Mouse (Mus musculus): ENCODE measurements around the gene Ephb2.

Gene Ephb2

GRCm38 (mm10) chr4:136761713-136762380, 73.9 kb downstream of the Ephb2 start:
- DNase-seq (ENCODE audit: low spot score) = no peak

- no peak for DNase-seq (ENCODE audit: low spot score)
Observed at GRCm38 (mm10) chr4:136760882-136761281, 74.9 kb downstream of the Ephb2 start.

DNA sequence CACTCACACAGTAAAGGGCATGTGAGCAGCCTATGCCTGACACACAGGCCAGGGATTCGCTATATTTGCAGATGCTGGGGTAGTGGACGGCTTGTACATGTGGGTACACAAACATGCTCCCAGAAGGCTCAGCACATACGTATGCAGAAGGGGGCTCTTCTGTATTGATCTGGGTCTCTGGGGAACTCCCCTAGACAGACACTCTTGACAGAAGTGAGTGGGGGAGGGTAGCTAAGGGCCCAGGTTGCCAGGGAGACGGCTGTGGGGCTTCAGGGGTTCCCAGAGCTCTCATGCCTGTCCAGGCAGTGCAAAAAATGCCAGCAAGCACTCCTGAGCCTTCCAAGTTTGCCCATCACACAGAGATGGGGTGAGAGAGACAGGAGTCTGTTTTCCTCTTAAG, 78.7 kb downstream of the Ephb2 start:
- no peak for DNase-seq (ENCODE audit: low spot score)

DNA sequence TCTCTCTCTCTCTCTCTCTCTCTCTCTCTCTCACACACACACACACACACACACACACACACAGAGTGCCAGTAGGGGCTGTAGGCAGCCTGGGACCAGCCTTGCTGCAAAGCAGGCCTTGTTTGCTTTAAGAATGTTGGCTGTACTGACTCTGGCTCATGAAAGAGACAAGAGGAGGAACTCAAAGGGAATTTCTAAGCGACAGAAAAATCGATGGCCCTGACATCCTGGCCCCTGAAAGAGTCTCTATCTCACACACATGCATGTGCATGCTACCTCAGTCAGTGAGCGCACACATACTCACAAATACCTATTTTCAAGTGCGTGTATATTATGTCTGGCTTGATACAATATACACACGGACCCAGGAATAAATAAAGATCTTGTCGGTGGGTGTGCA, 79.3 kb downstream of the Ephb2 start:
- no peak for DNase-seq (ENCODE audit: low spot score)

DNA sequence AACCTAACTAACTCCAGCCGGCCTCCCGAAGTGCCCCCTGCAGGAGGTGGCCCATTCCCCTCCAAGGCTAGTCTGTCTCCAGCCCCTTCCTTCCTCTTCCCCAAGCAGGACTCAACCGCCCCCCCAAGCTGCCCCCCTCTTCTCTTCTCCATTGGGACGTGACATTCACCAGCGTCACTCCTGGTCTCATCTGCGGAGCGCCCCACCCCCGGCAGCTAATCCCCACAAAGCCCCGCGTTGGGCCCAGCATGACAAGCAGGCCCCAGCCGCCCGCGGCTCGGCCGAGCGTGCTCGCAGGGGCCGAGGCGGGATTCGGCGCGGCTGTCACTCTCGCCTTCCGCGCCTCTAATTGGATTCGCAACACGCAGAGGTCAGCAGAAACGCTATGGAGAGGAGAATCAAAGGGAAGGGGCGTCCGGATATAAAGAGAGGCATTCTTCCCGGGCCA, 80.4 kb downstream of the Ephb2 start:
- no peak for DNase-seq (ENCODE audit: low spot score)

GRCm38 (mm10) chr4:136754256-136754655, 81.5 kb downstream of the Ephb2 start:
- no peak for DNase-seq (ENCODE audit: low spot score)

GRCm38 (mm10) chr4:136751355-136752020, 84.3 kb downstream of the Ephb2 start:
- DNase-seq (ENCODE audit: low spot score) = no peak

- DNase-seq (ENCODE audit: low spot score) = no peak
Observed at GRCm38 (mm10) chr4:136750578-136751338, 85.0 kb downstream of the Ephb2 start.

DNA sequence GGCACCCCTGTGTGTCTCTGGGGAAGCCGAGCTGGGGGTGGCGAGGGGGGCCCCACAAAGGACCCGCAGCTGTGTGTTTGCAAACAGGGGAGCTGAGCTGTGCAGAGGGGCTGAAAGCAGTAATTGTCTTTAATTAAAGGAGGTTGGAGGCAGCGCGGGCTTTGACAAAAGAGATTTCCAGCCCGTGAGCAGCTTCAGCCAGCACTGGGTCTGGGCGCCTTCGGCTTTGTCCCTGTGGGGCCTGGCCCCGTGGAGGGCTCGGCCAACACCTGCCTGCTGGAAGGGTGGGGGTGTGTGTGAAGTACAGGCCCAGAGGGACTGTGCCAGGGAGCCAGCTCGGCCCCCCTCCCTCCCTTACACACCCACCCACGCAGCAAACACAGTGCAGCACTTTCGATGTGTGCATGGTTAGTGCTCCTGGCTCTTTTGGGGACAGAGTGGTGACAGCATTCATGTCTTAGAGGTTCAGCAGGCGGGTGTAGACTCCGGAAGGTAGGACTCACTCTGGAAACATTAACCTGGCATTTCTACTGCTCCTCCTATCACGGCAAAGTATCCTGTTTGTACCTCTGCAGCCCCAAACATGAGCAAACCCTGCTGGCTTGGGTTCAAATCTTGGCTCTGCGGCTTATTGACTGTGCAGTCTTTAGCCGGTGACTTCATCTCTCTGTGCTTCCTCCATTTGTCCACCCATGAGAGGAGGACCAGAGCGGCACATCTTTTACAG, 85.8 kb downstream of the Ephb2 start:
- DNase-seq (ENCODE audit: low spot score) = no peak

- DNase-seq (ENCODE audit: low spot score) = no peak
Observed at GRCm38 (mm10) chr4:136749431-136749830, 86.4 kb downstream of the Ephb2 start.

DNA sequence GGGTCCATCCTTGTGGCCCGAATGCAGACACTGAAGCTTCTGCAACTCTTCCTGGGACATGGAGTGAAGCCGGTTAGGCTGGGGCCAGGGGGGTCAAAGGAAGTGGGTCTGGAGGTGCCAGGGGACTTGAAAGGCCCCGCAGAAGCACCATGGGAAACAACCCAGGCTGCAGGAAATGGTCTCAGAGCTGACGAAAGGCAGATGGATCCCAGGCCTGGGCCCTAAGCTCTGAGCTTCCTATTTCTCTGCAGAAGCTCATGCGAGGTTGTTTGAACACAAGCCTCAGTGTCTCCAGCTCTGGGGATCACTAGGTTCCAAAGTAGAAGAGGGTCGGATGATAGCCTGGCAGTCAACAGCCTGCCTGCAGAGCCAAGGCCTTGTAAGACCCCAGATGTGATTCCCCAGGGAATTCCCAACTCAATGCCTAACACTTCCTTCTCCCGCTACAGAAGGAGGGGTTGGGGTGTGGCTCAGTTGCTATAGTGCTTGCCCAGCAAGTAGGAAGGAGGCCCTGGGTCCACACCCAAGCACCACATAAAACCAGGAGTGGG, 86.9 kb downstream of the Ephb2 start:
- no peak for DNase-seq (ENCODE audit: low spot score)

DNA sequence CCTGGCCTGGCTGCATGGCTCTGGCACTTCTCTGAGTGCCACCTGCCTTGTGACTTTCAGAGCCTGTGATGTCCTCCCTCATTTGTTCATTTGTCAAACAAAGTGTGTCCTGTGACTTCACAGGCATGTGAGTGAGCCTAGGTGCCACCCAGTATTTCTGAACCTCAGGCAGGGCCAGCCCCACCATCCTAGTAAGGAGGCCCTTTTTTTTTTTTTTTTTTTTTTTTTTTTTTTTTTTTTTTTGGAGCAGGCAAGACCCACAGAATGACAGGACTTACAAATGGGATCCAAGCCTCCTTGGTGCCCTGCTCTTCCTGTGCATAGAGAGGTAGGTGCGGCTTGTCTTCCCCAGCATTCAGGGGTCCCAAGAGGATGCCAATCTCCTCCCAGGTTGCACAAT, 89.3 kb downstream of the Ephb2 start:
- DNase-seq (ENCODE audit: low spot score) = no peak

DNA sequence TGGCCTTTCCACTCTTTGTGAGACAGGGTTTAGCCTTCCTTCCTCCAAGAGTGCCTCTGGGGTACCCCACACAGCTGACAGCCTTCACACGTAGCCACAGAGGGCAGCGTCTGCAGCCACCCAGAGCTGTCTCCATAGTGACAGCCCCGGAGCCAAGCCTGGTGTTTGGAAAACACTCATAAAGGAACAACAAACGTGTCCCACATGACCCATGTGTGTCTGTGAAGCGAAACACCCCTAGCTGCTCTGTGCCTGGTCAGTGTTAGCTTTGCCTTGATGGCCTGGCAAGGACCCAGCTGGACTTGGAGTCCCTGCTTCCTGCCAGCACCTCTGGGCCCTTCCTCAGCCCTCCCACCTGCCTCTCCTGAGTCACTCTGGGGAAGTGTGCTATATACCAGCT, 93.1 kb downstream of the Ephb2 start:
- DNase-seq (ENCODE audit: low spot score) = peak; percentile 55

DNA sequence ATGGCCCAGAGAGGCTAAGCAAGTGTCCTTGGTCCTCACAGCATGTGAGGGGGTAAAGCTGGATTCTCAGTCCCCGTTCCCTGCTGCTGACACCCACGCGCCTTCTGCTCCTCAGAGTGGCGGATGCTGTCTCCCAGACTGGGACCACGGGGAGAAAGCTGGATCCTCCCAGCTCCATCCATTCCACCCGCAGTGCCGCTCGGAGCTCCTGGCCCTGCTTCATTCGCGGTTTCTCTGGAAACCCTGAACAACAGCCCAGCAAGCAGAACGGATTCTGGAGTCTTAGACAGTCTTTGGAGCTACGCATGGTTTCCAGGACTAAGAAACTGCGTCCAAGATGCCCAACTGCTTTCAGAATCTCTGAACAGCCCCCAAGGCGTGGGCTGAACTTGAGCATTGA, 93.9 kb downstream of the Ephb2 start:
- DNase-seq (ENCODE audit: low spot score) = no peak

GRCm38 (mm10) chr4:136740963-136741362, 94.8 kb downstream of the Ephb2 start:
- DNase-seq (ENCODE audit: low spot score) = no peak

- DNase-seq (ENCODE audit: low spot score) = no peak
Observed at GRCm38 (mm10) chr4:136739189-136739588, 96.6 kb downstream of the Ephb2 start.

- no peak for DNase-seq (ENCODE audit: low spot score)
Observed at GRCm38 (mm10) chr4:136738291-136738690, 97.5 kb downstream of the Ephb2 start.

DNA sequence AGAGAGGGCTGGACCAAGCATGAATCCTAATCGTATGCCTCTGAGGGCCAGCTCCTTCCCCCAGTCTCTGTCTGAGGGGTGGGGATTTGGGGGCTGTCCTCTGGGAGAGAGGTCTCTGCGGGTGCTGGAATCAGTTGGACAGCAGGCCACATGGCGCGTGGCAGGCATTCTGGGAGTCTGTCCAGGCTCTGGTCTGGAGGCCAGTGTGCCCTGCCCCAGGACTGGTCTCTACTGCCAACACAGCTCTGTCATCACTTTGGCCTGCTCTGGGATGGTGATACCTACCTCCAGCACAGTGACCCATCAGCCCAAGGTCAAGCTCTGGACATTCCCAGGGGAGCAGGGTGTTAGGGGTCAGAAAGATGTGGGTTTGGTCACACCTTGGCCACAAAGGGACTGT, 99.9 kb downstream of the Ephb2 start:
- DNase-seq (ENCODE audit: low spot score) = no peak

DNA sequence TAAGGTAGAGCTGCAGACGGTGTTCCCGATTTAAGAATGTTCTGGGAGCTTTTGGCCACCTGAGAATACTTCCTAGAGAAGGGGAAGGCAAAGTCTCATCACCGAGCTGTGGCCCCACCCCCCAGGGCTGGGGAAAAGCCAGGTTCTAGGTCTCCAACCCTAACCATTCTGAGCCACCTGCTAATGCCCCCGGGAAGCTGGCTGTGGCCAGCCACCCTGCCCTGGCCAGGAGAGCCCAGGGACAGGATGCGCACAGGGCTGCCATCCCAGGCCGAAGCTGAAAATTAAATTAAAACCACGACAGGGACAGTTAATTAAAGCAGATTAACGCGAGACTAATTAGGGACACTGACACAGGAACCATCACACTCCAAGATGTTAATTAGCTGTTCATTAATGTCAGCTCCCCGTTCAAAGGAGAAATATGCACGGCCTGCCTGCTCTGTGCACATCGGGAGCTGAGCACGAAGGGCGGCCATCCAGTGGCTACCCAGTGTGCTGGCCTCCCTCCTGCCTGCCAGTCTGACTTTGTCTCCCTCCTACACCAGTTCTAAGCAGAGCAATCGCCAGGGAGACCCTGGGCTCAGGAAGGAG, 101.5 kb downstream of the Ephb2 start:
- DNase-seq (ENCODE audit: low spot score) = no peak

- no peak for DNase-seq (ENCODE audit: low spot score)
Observed at GRCm38 (mm10) chr4:136733217-136733865, 102.4 kb downstream of the Ephb2 start.

DNA sequence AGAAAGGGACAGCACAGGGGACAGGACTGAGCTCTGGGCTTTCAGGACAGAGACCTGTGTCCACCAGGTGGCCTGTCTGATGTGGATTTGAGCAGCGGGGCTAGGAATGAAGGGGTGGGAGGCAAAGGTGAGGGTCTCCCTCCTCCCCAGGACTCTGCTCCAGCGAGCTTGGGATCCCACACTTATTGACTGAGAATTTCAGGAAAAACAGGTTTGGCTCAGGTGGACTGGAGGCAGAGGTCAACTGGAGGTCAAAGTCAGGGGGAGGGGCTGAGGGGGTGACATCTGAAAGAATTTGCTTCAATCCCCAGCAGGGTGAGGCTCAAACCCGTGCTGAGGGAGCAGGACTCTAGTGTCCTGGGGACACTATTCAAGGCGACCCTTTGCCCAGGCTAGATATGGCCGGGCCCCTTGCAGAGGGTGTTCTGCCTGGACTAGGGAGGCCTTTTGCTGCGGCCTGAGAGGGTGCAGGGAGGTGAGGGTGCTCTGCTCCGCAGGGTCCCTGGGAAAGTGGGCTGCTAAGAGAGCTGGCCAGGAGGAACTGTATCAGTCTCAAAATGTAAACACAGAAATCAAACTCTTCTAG, 103.2 kb downstream of the Ephb2 start:
- DNase-seq (ENCODE audit: low spot score) = no peak

Data from ovary, postnatal 10 days (tissue).